Mouse (Mus musculus): ENCODE measurements around the gene Rbm15. TPM values are rescaled to one million over a fixed set of nuclear protein-coding genes. Genes with fewer than 3 reads are reported as not detected.

Gene Rbm15
- polyA plus RNA-seq (2017; shearing (Covaris generic)), result 10 to 100 TPM; 10.2 to 11.0 TPM

DNA sequence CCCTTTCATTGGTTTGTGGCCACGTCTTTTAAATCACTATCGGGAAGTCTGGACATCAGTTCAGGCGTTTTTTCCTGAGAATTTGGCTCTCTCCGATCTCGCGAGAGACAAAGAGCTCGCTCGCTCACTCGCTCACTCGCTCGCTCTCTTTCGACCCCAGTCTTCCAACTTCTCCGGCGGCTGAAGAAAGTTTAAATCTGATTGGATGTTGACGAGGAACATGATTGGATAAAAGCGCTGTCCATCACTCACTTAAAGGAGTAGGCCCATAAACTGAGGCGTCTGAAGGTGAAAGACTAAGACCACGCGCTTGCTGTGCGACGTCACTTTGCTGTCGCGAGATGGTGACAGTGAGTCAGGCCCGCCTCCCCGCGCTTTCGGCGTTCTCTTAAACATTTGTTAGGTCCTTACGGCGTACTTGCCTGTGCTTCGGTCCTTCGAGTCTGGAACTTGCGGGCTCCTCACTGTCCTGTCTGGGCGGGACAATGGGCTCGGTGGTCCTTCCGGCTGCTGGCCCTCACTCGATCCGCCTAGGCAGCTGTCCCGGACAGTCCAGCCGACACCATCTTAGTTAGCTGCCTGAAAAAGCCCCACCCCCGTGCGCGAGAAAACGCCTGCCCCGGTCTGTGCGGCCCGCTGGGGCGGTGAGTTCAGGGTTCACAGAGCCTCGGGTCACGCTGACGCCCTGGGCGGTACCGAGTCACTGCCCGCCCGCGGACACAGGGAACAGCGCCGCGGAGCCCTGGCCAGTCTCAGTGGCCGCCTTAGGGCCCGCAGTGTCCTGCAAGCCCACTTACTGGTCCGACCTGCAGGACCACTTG lies at the start of gene Rbm15:
Rbm15 (minus strand) TSS at position 293 of the 821 bp plus-strand sequence.

GRCm38 (mm10) chr3:107290764-107291381 lies 42.6 kb downstream of the Rbm15 start, which contains the start of gene Slc16a4:
Gene Slc16a4 (plus strand): TSS chr3:107291230.

GRCm38 (mm10) chr3:107278479-107279269 lies 54.8 kb downstream of the Rbm15 start, which contains the start of gene Lamtor5:
Gene Lamtor5 (plus strand): TSS chr3:107278858.

Other genes with a start within 250 kb of the Rbm15 start
- gene Kcna2, start 232.5 kb downstream of the Rbm15 start, polyA plus RNA-seq (2017; shearing (Covaris generic)), result 1 to 10 TPM; 1.7 to 2.8 TPM
- not detected for gene Kcna10, start 150.6 kb downstream of the Rbm15 start, polyA plus RNA-seq (2017; shearing (Covaris generic))
- under 1 TPM in 1 of 2 experiments, not detected in 1; 0.34 TPM for gene Cym, start 111.9 kb downstream of the Rbm15 start, polyA plus RNA-seq (2017; shearing (Covaris generic))
- gene A630076J17Rik, start 103.1 kb downstream of the Rbm15 start, polyA plus RNA-seq (2017; shearing (Covaris generic)), result under 1 TPM in 1 of 2 experiments, not detected in 1; 0.87 TPM
- 1 to 10 TPM in 1 of 2 experiments, under 1 TPM in 1; 0.20 to 1.5 TPM for gene Prok1, start 94.0 kb downstream of the Rbm15 start, polyA plus RNA-seq (2017; shearing (Covaris generic))
- gene Lamtor5, start 54.8 kb downstream of the Rbm15 start, polyA plus RNA-seq (2017; shearing (Covaris generic)), result 100 to 1,000 TPM; 140 to 198 TPM
- gene Slc16a4, start 42.4 kb downstream of the Rbm15 start, polyA plus RNA-seq (2017; shearing (Covaris generic)), result under 1 TPM; 0.53 to 0.61 TPM
- under 1 TPM; 0.06 to 0.07 TPM for gene Kcnc4, start 125.9 kb upstream of the Rbm15 start, polyA plus RNA-seq (2017; shearing (Covaris generic))
- gene Slc6a17, start 184.3 kb upstream of the Rbm15 start, polyA plus RNA-seq (2017; shearing (Covaris generic)), result under 1 TPM; 0.07 to 0.97 TPM
- 1 to 10 TPM in 1 of 2 experiments, not detected in 1; 1.2 TPM for gene Ubl4b, start 221.4 kb upstream of the Rbm15 start, polyA plus RNA-seq (2017; shearing (Covaris generic))